Mouse (Mus musculus) kidney, adult 2 months (tissue): ENCODE measurements at regions not wholly inside any gene's neighbourhood (a gene's known extent, or its start where the extent isn't known, plus 50 kb on each side); places are given as distances from the start of the nearest gene placed in this dataset.

Experiments used
- CTCF ChIP-seq: fragments of 200-500 bp; conservative IDR thresholded peaks from 2 replicates; pipeline ENCODE4 v1.5.1; 2011; ENCODE audit warnings: low read depth, mild to moderate bottlenecking, control low read depth, low read length, moderate library complexity, mixed read lengths; ENCODE audit not compliant: insufficient read depth, insufficient read length
- POLR2A ChIP-seq: fragments of 200-500 bp; IDR thresholded peaks from one replicate; pipeline ENCODE4 v1.6.1; 2011; ENCODE audit warnings: low read depth, low read length, control low read depth

DNA sequence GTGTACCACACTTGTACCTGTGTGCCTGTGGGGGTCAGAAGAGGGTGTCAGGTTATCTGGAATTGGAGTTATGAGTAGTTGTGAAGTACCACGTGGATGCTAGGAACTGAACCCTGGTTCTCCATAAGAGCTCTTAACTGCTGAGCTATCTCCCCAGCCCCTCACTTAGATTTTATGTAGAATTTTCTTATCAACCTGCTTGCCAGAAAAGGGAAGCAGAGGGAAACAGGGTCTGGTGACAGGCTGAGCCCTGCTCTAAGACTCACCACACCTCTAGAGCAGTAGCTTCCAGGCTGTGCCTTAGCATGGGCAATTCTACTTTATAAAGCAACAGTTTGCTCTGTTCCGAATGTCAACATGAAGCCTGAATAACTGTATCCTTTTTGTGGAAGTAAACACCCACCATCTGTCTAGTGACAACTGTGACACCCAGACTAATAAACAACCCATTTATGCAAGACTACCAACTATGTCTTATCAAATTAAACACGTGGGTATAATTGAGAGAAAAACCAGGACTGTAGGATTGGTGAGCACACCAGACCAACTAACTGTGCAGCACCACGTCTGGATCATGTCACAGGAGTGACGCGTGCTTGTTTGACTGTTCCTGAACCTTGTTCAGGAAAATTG, 70.8 kb downstream of the Cd24a start:
- TF ChIP-seq CTCF (no peak), POLR2A (no peak)
